17 mouse cellular contexts compared by ENCODE assay signal in the genomic region with DNA sequence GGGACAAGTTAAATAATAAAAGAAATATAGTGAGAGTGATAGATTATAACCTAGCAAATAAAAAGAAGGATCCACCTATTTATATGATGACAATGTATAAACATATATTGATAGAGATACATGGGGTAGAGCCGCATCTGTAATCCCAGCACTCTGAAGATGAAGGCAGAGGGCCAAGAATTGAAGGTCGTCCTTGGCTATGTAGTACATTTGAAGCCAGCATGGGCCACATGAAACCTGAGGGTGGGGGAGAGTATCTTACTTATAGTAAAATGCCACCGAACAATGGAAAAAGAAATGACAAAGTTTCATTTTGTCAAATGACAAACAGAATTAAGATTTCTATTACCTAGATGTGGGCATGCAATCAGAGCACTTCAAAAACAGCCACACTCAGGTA. TPM values are rescaled to one million over a fixed set of nuclear protein-coding genes. Genes with fewer than 3 reads are reported as not detected.
"Had no signal": no experiment of that assay in that cellular context is flagged by ENCODE, and none has a peak within 500 bp of the region (broad histone marks: within the 10 kb centered on the region; RNA-seq: fewer than 3 reads in every experiment).

No protein-coding gene starts in this region.

- DNase-seq: gastrocnemius, adult 2 months; gastrocnemius, postnatal 14 days; gastrocnemius, postnatal 36 days; heart, adult 2 months; heart, postnatal 14 days; heart, postnatal 36 days; kidney, postnatal 14 days; layer of hippocampus, adult 9-11 months; liver; liver, embryonic 13.5 days had no signal

RNA-seq across cellular contexts. Expression of a gene that starts 31.8 kb away (rescaled TPM):
- total RNA-seq: gastrocnemius, postnatal 36 days; heart, adult 2 months; heart, postnatal 36 days; hematopoietic stem cell, adult 5-6 weeks had no signal
- polyA plus RNA-seq: heart, adult 2 months; heart, postnatal 0 days; kidney, adult 2 months; large intestine, adult 2 months; limb, embryonic 10.5 days; limb, embryonic 12.5 days; liver, embryonic 13.5 days; liver, embryonic 15.5 days had no signal
